Comparison of ENCODE assay signal across 8 mouse cellular contexts in genomic region chr1:195132070-195132469, GRCm38 (mm10). TPM values are rescaled to one million over a fixed set of nuclear protein-coding genes. Genes with fewer than 3 reads are reported as not detected.
A peak's percentile ranks its signal among the peaks of the same experiment; 100 is the strongest.
DNase-seq lines count a peak whose midpoint lies in the region; ATAC-seq and TF ChIP-seq lines count a peak whose summit lies in the region.

No protein-coding gene starts in this region.

- no peak for TF ChIP-seq CTCF in gastrocnemius, adult 2 months (IDR thresholded peaks at IDR 0.05)

- H3K9ac ChIP-seq in hindbrain, embryonic 15.5 days, result peak overlapping the region; percentile 66

- 63% methylated on average over 3 of the region's 3 CpGs for WGBS in hindbrain, embryonic 15.5 days

- no peak for ATAC-seq in hindbrain, embryonic 15.5 days (ENCODE audit: low FRiP score, low read depth)
- no peak for ATAC-seq in erythroid progenitor cell, adult 5-6 weeks (replicated peaks; ENCODE audit: low FRiP score, poor library complexity, severe bottlenecking)

- no peaks in the 10 kb centered on the region for H3K9me3 ChIP-seq in hindbrain, embryonic 15.5 days

- H3K4me1 ChIP-seq in brown adipose tissue, adult 24 weeks (ENCODE audit: control insufficient read depth, insufficient read depth, insufficient read length, low read length), result peaks cover 2% of the 10 kb centered on the region; the same call in 1 of the 2 replicates
- peaks cover 17% of the 10 kb centered on the region for H3K4me1 ChIP-seq in hindbrain, embryonic 15.5 days (replicated peaks)

- no peaks in the 10 kb centered on the region for H3K27me3 ChIP-seq in hindbrain, embryonic 15.5 days

- no peak for DNase-seq in gastrocnemius, adult 2 months
- DNase-seq in gastrocnemius, postnatal 36 days, result no peak
- DNase-seq in lung, postnatal 14 days, result peak; percentile 4
- DNase-seq in left cerebral cortex, postnatal 36 days (ENCODE audit: low spot score in 2 of 2), result no peak
- DNase-seq in testis, postnatal 10 days (ENCODE audit: low spot score), result no peak

- H3K4me2 ChIP-seq in hindbrain, embryonic 15.5 days, result peak overlapping the region; percentile 58

- H3K27ac ChIP-seq in gastrocnemius, adult 2 months, result peak overlapping the region; percentile 99
- 0 out of 2 replicates have a peak overlapping the region, but pooled peaks have one; percentile 37 for H3K27ac ChIP-seq in brown adipose tissue, adult 24 weeks (replicated peaks; ENCODE audit: low read depth, low read length)
- H3K27ac ChIP-seq in hindbrain, embryonic 15.5 days (replicated peaks), result peak overlapping the region; percentile 92

- H3K36me3 ChIP-seq in hindbrain, embryonic 15.5 days, result peaks cover 11% of the 10 kb centered on the region

- intact Hi-C loops in gastrocnemius, adult 2 months (cut with DNase I), result loop anchor here (5.0 kb wide), 2 partner anchors 110 to 155 kb away; no protein-coding TSS in a partner anchor
- intact Hi-C loops in gastrocnemius, postnatal 36 days (cut with DNase I), result loop anchor here (10.0 kb wide), 1 partner anchor 157 kb away; no protein-coding TSS in a partner anchor
- intact Hi-C loops in left cerebral cortex, postnatal 36 days (cut with DNase I), result no loop called here

- H3K4me3 ChIP-seq in gastrocnemius, adult 2 months, result peak overlapping the region; percentile 82
- H3K4me3 ChIP-seq in brown adipose tissue, adult 24 weeks (ENCODE audit: insufficient read depth, low read depth, low read length), result peak overlapping the region; percentile 30; the same call in 1 of the 2 replicates
- peak overlapping the region; percentile 61 for H3K4me3 ChIP-seq in hindbrain, embryonic 15.5 days

RNA-seq across cellular contexts. Expression of gene Cr1l, which starts 0.7 kb away (rescaled TPM):
- 10 to 100 TPM; 36.7 to 42.2 TPM for total RNA-seq in gastrocnemius, adult 2 months (2021)
- total RNA-seq in gastrocnemius, postnatal 36 days (2021), result 10 to 100 TPM; 31.4 to 34.4 TPM
- polyA plus RNA-seq in brown adipose tissue, adult 24 weeks (2012; ENCODE audit: insufficient read depth, insufficient read length, missing spikeins), result 73.3 and 90.1 TPM in 2 replicates
- polyA plus RNA-seq in hindbrain, embryonic 15.5 days (2015; fragmentation: Nextera tagmentation; extraction: Ambion mirVana), result 38.9 and 39.0 TPM in 2 replicates
- 10 to 100 TPM; 28.6 to 38.7 TPM for total RNA-seq in left cerebral cortex, postnatal 36 days (2021)
- 120 and 177 TPM in 2 replicates for total RNA-seq in erythroid progenitor cell, adult 5-6 weeks (2015; ENCODE audit: low replicate concordance)
- 96.5 and 165 TPM in 2 replicates for total RNA-seq in erythroid progenitor cell, adult 5-6 weeks (2017; ENCODE audit: low replicate concordance)

RNA-seq across cellular contexts. Expression of gene Cd46, which starts 40.0 kb away (rescaled TPM):
- total RNA-seq in gastrocnemius, adult 2 months (2021), result 1 to 10 TPM; 1.9 TPM
- 1 to 10 TPM; 1.1 to 1.7 TPM for total RNA-seq in gastrocnemius, postnatal 36 days (2021)
- 0.67 and 1.1 TPM in 2 replicates for polyA plus RNA-seq in brown adipose tissue, adult 24 weeks (2012; ENCODE audit: insufficient read depth, insufficient read length, missing spikeins)
- 1.4 and 2.0 TPM in 2 replicates for polyA plus RNA-seq in hindbrain, embryonic 15.5 days (2015; fragmentation: Nextera tagmentation; extraction: Ambion mirVana)
- total RNA-seq in left cerebral cortex, postnatal 36 days (2021), result 1 to 10 TPM; 3.5 to 6.0 TPM
- total RNA-seq in erythroid progenitor cell, adult 5-6 weeks (2015; ENCODE audit: low replicate concordance), result 12.3 and 33.1 TPM in 2 replicates
- 5.9 and 13.7 TPM in 2 replicates for total RNA-seq in erythroid progenitor cell, adult 5-6 weeks (2017; ENCODE audit: low replicate concordance)

RNA-seq across cellular contexts. Expression of gene Cr2, which starts 44.4 kb away (rescaled TPM):
- total RNA-seq in gastrocnemius, adult 2 months (2021), result not detected
- not detected for total RNA-seq in gastrocnemius, postnatal 36 days (2021)
- not detected in 2 replicates for polyA plus RNA-seq in brown adipose tissue, adult 24 weeks (2012; ENCODE audit: insufficient read depth, insufficient read length, missing spikeins)
- 0.40 and 0.60 TPM in 2 replicates for polyA plus RNA-seq in hindbrain, embryonic 15.5 days (2015; fragmentation: Nextera tagmentation; extraction: Ambion mirVana)
- under 1 TPM in 1 of 2 experiments, not detected in 1; 0.79 TPM for total RNA-seq in left cerebral cortex, postnatal 36 days (2021)
- total RNA-seq in erythroid progenitor cell, adult 5-6 weeks (2015; ENCODE audit: low replicate concordance), result 13.0 TPM in 1 of 2 replicates, not detected in the other
- 1.2 TPM in 1 of 2 replicates, not detected in the other for total RNA-seq in erythroid progenitor cell, adult 5-6 weeks (2017; ENCODE audit: low replicate concordance)

Comparison
In these comparisons a context has a peak if more than half of its experiments do, and no peak if none do; other contexts are left out.
1. H3K27ac ChIP-seq: peak in every context shown above with its lines; median percentile 99 in gastrocnemius, adult 2 months; 92 in hindbrain, embryonic 15.5 days; 37 in brown adipose tissue, adult 24 weeks.
2. H3K4me3 ChIP-seq: peak in every context shown above with its lines; median percentile 82 in gastrocnemius, adult 2 months; 61 in hindbrain, embryonic 15.5 days; 30 in brown adipose tissue, adult 24 weeks.